8 mouse cellular contexts compared by ENCODE assay signal in the genomic region with DNA sequence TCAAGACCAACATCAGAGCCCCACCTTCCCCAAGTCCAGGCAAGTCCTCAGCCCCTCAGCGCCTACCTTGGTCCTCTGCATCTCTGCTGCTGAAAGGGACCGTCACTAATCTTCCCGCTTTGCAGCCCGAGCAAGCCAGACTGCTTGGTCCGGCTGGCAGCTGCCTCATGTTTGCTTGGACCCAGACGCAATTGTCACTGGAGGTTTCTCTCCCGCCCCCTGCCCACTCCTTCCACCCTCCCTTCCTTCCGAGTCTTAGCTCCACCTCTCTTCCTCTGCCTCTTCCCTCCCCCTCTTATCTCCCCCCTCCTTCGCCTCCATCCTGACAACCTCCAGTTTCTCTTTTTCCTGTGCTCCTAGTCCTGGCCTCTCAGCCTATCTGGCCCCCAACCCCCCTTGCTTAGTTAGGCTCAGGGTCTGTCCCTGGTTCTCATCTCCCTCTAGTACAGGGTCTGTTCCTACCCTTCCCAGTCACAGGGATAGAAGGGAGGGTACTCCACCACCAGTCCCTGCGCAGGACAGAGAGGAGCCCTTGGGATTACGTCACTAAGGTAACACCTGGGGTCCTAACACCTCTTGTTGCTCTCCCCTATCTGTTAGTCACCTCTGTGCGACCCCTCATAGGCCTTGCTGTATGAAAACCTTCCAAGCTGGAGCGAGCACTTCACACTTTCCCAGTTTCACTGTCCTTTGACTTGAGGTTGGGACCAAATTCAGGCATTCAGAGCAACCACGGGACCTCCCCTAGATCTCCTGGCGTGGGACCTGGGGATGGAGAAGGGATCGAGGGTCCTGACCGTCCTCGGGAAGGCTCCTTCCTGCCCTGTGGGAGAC. TPM values are rescaled to one million over a fixed set of nuclear protein-coding genes. Genes with fewer than 3 reads are reported as not detected.
DNase-seq lines count a peak whose midpoint lies in the region; ATAC-seq lines count a peak whose summit lies in the region.

No protein-coding gene starts in this region.

- H3K27ac ChIP-seq in stomach, embryonic 16.5 days (ENCODE audit: low read length) = peak overlapping the region; percentile 41; the same call in 1 of the 2 replicates

- peak overlapping the region; percentile 57 for H3K9ac ChIP-seq in stomach, embryonic 16.5 days (ENCODE audit: low read length)

- WGBS in stomach, embryonic 16.5 days = 5% methylated on average over 18 of the region's 18 CpGs

- ATAC-seq in stomach, embryonic 16.5 days (ENCODE audit: insufficient read depth, low FRiP score) = peak; percentile 70

- no peaks in the 10 kb centered on the region for H3K27me3 ChIP-seq in stomach, embryonic 16.5 days (ENCODE audit: control insufficient read depth, insufficient read depth, low read length)

- H3K4me3 ChIP-seq in stomach, embryonic 16.5 days (replicated peaks; ENCODE audit: low read length) = peak overlapping the region; percentile 38

- H3K36me3 ChIP-seq in stomach, embryonic 16.5 days (ENCODE audit: control insufficient read depth, insufficient read depth, low read length) = no peaks in the 10 kb centered on the region

- no peaks in the 10 kb centered on the region for H3K9me3 ChIP-seq in stomach, embryonic 16.5 days (replicated peaks; ENCODE audit: control insufficient read depth, low read length)

- peak; percentile 14 to 18 for DNase-seq in heart, adult 18-20 months
- no peak for DNase-seq in heart, adult 11 months
- DNase-seq in cerebellum, adult 9-10 months = peak; percentile 90
- peak; percentile 59 to 64 for DNase-seq in frontal cortex, postnatal 14 days (ENCODE audit: low spot score in 2 of 2)
- DNase-seq in layer of hippocampus, postnatal 25 days (ENCODE audit: extremely low spot score in 1 of 2, low spot score in 1 of 2) = peak; percentile 54 to 58
- peak; percentile 49 for DNase-seq in mesoderm, embryonic 11.5 days (ENCODE audit: low read depth, low spot score)
- no peak for DNase-seq in spleen, adult 12 weeks (ENCODE audit: low spot score)

- H3K4me2 ChIP-seq in stomach, embryonic 16.5 days (ENCODE audit: low read depth, low read length) = peak overlapping the region; percentile 55

- peaks cover 14% of the 10 kb centered on the region for H3K4me1 ChIP-seq in stomach, embryonic 16.5 days (ENCODE audit: control insufficient read depth, insufficient read depth, low read length)

RNA-seq across cellular contexts. Expression of a gene that starts 0.5 kb away (rescaled TPM):
- 1 to 10 TPM; 1.5 to 1.8 TPM for total RNA-seq in heart, adult 18-20 months (2021)
- total RNA-seq in layer of hippocampus, postnatal 25 days (2021) = 10 to 100 TPM; 63.9 to 73.7 TPM
- polyA plus RNA-seq in stomach, embryonic 16.5 days (2015; fragmentation: Nextera tagmentation; extraction: Ambion mirVana) = 3.1 and 3.6 TPM in 2 replicates

RNA-seq across cellular contexts. Expression of a gene that starts 19.9 kb away (rescaled TPM):
- total RNA-seq in heart, adult 18-20 months (2021) = under 1 TPM; 0.12 to 0.21 TPM
- under 1 TPM in 1 of 2 experiments, not detected in 1; 0.05 TPM for total RNA-seq in layer of hippocampus, postnatal 25 days (2021)
- polyA plus RNA-seq in stomach, embryonic 16.5 days (2015; fragmentation: Nextera tagmentation; extraction: Ambion mirVana) = 21.1 and 30.0 TPM in 2 replicates

Comparison
In these comparisons a context has a peak if more than half of its experiments do, and no peak if none do; other contexts are left out.
1. DNase-seq: peak in heart, adult 18-20 months (2 of 2), cerebellum, adult 9-10 months (single experiment), frontal cortex, postnatal 14 days (2 of 2), layer of hippocampus, postnatal 25 days (2 of 2) and mesoderm, embryonic 11.5 days (single experiment); none in heart, adult 11 months (single experiment) and spleen, adult 12 weeks (single experiment).
2. RNA of a gene that starts 0.5 kb away (total RNA-seq): 63.9 to 73.7 TPM in layer of hippocampus, postnatal 25 days; 1.5 to 1.8 TPM in heart, adult 18-20 months; every median in the first group is over 10 times any median in the second.